Mouse (Mus musculus) embryonic fibroblast, embryonic 13.5 days (primary cell): ENCODE measurements at regions not wholly inside any gene's neighbourhood (a gene's known extent, or its start where the extent isn't known, plus 50 kb on each side); places are given as distances from the start of the nearest gene placed in this dataset.

Experiments used
- CTCF ChIP-seq: IDR thresholded peaks from 2 replicates; pipeline ENCODE4 v1.5.1; 2011; ENCODE audit warnings: mild to moderate bottlenecking, control low read depth, low read length, moderate library complexity, borderline replicate concordance; ENCODE audit not compliant: insufficient read depth
- POLR2A ChIP-seq: IDR thresholded peaks from 2 replicates; pipeline ENCODE4 v1.6.1; 2011; ENCODE audit warnings: low read depth, mild to moderate bottlenecking, control low read depth, low read length, moderate library complexity

DNA sequence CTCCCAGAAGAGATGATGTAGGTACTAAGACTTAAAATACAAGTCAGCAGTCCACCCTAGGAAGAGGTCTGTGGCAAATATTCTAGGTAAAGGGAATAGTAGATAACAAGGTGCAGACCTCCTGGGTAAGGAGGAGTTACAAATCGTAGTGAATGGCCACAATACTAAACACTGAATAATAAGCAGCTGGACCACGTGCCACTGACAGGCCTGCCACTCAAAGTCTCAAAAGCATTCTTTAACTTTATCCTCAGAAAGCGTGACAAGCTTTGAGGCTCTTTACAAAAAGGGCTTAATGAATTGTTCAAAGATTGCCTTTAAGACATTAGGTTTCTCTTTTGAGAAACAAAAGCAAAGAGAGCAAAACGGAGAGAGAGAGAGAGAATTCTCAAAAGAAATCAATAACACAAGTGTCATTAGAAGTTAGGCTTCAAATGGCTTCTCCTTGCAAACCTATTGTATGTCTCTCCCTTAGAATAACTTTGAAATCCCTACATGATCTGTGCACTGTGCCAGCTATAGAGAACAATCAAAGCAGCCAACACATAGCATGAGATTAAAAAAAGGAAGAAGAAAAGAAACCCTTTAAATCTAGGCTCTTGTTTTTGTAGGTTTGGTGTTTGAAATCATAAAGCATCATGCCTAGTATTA is 383.6 kb upstream of the Actbl2 start:
- TF ChIP-seq CTCF (no peak), POLR2A (no peak)
